Mouse (Mus musculus) right cerebral cortex, postnatal 4 days (tissue): ENCODE data around the gene Rnasek.

ENCODE experiments used
- DNase-seq: peaks from one replicate; pipeline ENCODE4 v3.0.0-alpha.2; 2022

Gene Rnasek

GRCm38 (mm10) chr11:70215301-70215700 is 24.3 kb downstream of the Rnasek start:
- no peak for DNase-seq

GRCm38 (mm10) chr11:70214856-70215209 is 24.8 kb downstream of the Rnasek start:
- no peak for DNase-seq

GRCm38 (mm10) chr11:70214191-70214855 is 25.3 kb downstream of the Rnasek start:
- DNase-seq = no peak

GRCm38 (mm10) chr11:70213736-70214135 is 25.9 kb downstream of the Rnasek start:
- DNase-seq = no peak

GRCm38 (mm10) chr11:70212896-70213295 is 26.7 kb downstream of the Rnasek start:
- peak; percentile 72 for DNase-seq

- DNase-seq = no peak
Measured at GRCm38 (mm10) chr11:70212423-70212822, 27.2 kb downstream of the Rnasek start, which contains the start of gene Slc16a11. Gene Slc16a11, plus strand, starts transcription at chr11:70212752.

GRCm38 (mm10) chr11:70211972-70212371 is 27.7 kb downstream of the Rnasek start:
- DNase-seq = no peak

GRCm38 (mm10) chr11:70210681-70211080 is 29.0 kb downstream of the Rnasek start:
- DNase-seq = no peak

GRCm38 (mm10) chr11:70208778-70209388 is 30.8 kb downstream of the Rnasek start:
- no peak for DNase-seq

GRCm38 (mm10) chr11:70207283-70207682 is 32.4 kb downstream of the Rnasek start:
- no peak for DNase-seq

- no peak for DNase-seq
Measured at GRCm38 (mm10) chr11:70206801-70207200, 32.8 kb downstream of the Rnasek start.

GRCm38 (mm10) chr11:70201691-70202090 is 38.0 kb downstream of the Rnasek start:
- peak; percentile 91 for DNase-seq

GRCm38 (mm10) chr11:70200036-70200608 is 39.5 kb downstream of the Rnasek start:
- no peak for DNase-seq

GRCm38 (mm10) chr11:70199107-70199506 is 40.5 kb downstream of the Rnasek start:
- DNase-seq = no peak

GRCm38 (mm10) chr11:70198332-70198731 is 41.3 kb downstream of the Rnasek start:
- DNase-seq = no peak

- DNase-seq = no peak
Measured at GRCm38 (mm10) chr11:70193354-70194285, 46.0 kb downstream of the Rnasek start.

GRCm38 (mm10) chr11:70192157-70192556 is 47.5 kb downstream of the Rnasek start:
- DNase-seq = no peak

GRCm38 (mm10) chr11:70191188-70191587 is 48.5 kb downstream of the Rnasek start:
- DNase-seq = no peak

GRCm38 (mm10) chr11:70189319-70190134 is 50.1 kb downstream of the Rnasek start:
- no peak for DNase-seq
